Mouse (Mus musculus) gastrocnemius, postnatal 4 days (tissue): ENCODE data around the gene Dnah9. TPM values are rescaled to one million over a fixed set of nuclear protein-coding genes. Genes with fewer than 3 reads are reported as not detected.

Source experiments
- DNase-seq, 2 experiments: peaks; one replicate each; pipeline ENCODE4 v3.0.0; 2021 to 2022; ENCODE audit warnings: low spot score in 2 of 2, mixed read lengths in 2 of 2
- long read RNA-seq, 2 experiments: library from polyadenylated mRNA; stranded (forward); transcript quantifications; one replicate each; pipeline ENCODE4 v2.0.0; 2021
- total RNA-seq, 2 experiments: library from RNA; stranded (reverse); gene quantifications; 2 replicates each; pipeline ENCODE4 v1.2.3; 2021

The Dnah9 gene
- under 1 TPM in 1 of 2 experiments, not detected in 1; 0.10 TPM for total RNA-seq
- long read RNA-seq, experiment 1, result 0 reads
- long read RNA-seq, experiment 2, result 0 reads

GRCm38 (mm10) chr11:66167801-66168651 is at the start of gene Dnah9:
Gene Dnah9 (minus strand): TSS chr11:66168551.
- peak; percentile 24 to 48 for DNase-seq

- DNase-seq, result peak; percentile 19 to 59
Measured at GRCm38 (mm10) chr11:66188627-66189287, 20.4 kb upstream of the Dnah9 start.

GRCm38 (mm10) chr11:66188146-66188545 is 19.8 kb upstream of the Dnah9 start:
- no peak for DNase-seq

- no peak for DNase-seq
Measured at GRCm38 (mm10) chr11:66177781-66178180, 9.4 kb upstream of the Dnah9 start.

GRCm38 (mm10) chr11:66164022-66164421 is 4.3 kb downstream of the Dnah9 start:
- DNase-seq, result no peak

- DNase-seq, result no peak
Measured at GRCm38 (mm10) chr11:66140631-66141252, 27.6 kb downstream of the Dnah9 start.

GRCm38 (mm10) chr11:66134826-66135225 is 33.5 kb downstream of the Dnah9 start:
- DNase-seq, result no peak

GRCm38 (mm10) chr11:66126150-66126549 is 42.2 kb downstream of the Dnah9 start:
- DNase-seq, result no peak

- DNase-seq, result no peak
Measured at GRCm38 (mm10) chr11:66124496-66124895, 43.9 kb downstream of the Dnah9 start.

- DNase-seq, result peak in 1 of 2 experiments; percentile 56
Measured at GRCm38 (mm10) chr11:66122017-66122416, 46.3 kb downstream of the Dnah9 start.

GRCm38 (mm10) chr11:66083663-66084254 is 84.6 kb downstream of the Dnah9 start:
- DNase-seq, result no peak

- no peak for DNase-seq
Measured at GRCm38 (mm10) chr11:66072921-66073320, 95.4 kb downstream of the Dnah9 start.

- DNase-seq, result no peak
Measured at GRCm38 (mm10) chr11:66058956-66059355, 109.4 kb downstream of the Dnah9 start.

GRCm38 (mm10) chr11:66051294-66051693 is 117.1 kb downstream of the Dnah9 start:
- no peak for DNase-seq

- no peak for DNase-seq
Measured at GRCm38 (mm10) chr11:66049146-66049545, 119.2 kb downstream of the Dnah9 start.

GRCm38 (mm10) chr11:66046594-66047193 is 121.7 kb downstream of the Dnah9 start:
- no peak for DNase-seq

- no peak for DNase-seq
Measured at GRCm38 (mm10) chr11:66043635-66044034, 124.7 kb downstream of the Dnah9 start.

- no peak for DNase-seq
Measured at GRCm38 (mm10) chr11:66042531-66042930, 125.8 kb downstream of the Dnah9 start.

- DNase-seq, result no peak
Measured at GRCm38 (mm10) chr11:66025728-66026127, 142.6 kb downstream of the Dnah9 start.

- DNase-seq, result no peak
Measured at GRCm38 (mm10) chr11:65975871-65976270, 192.5 kb downstream of the Dnah9 start.

GRCm38 (mm10) chr11:65930796-65931195 is 237.6 kb downstream of the Dnah9 start:
- DNase-seq, result no peak
